In genomic region chr6:71060116-71060515, GRCm38 (mm10) we compare ENCODE assay signal across 14 mouse cellular contexts.
DNase-seq lines count a peak whose midpoint lies in the region; ATAC-seq and TF ChIP-seq lines count a peak whose summit lies in the region.
"Had no signal": no experiment of that assay in that cellular context is flagged by ENCODE, and none has a peak within 500 bp of the region (broad histone marks: within the 10 kb centered on the region; RNA-seq: fewer than 3 reads in every experiment).

No protein-coding gene starts in this region.

- H3ac ChIP-seq in C2C12 (ENCODE audit: control insufficient read depth, insufficient read length, low read depth) = no peak overlapping the region

- 63% methylated on average over 7 of the region's 7 CpGs for WGBS in hindbrain, postnatal 0 days
- 71% methylated on average over 7 of the region's 7 CpGs for WGBS in hindbrain, embryonic 12.5 days

- no peak overlapping the region for H3K4me3 ChIP-seq in hindbrain, postnatal 0 days (ENCODE audit: low read length)
- no peak overlapping the region for H3K4me3 ChIP-seq in hindbrain, embryonic 12.5 days
- H3K4me3 ChIP-seq in C2C12 (ENCODE audit: insufficient read depth, poor library complexity, severe bottlenecking) = no peak overlapping the region
- H3K4me3 ChIP-seq: embryonic facial prominence, embryonic 12.5 days; heart, embryonic 15.5 days; midbrain, embryonic 12.5 days; neural tube, embryonic 15.5 days had no signal

- no peak overlapping the region for H3K4me2 ChIP-seq in hindbrain, postnatal 0 days (ENCODE audit: low read depth, low read length)
- H3K4me2 ChIP-seq in hindbrain, embryonic 12.5 days (replicated peaks) = no peak overlapping the region
- H3K4me2 ChIP-seq: embryonic facial prominence, embryonic 12.5 days; heart, embryonic 15.5 days; midbrain, embryonic 12.5 days; neural tube, embryonic 15.5 days had no signal

- peak; percentile 44 for DNase-seq in hindbrain, postnatal 0 days (ENCODE audit: low spot score)
- peak; percentile 19 for DNase-seq in adrenal gland, adult 8-10 months
- no peak for DNase-seq in left cerebral cortex, postnatal 25 days (ENCODE audit: low spot score in 2 of 2)
- DNase-seq: liver; spleen, adult 18-20 months had no signal

- no peaks in the 10 kb centered on the region for H3K36me3 ChIP-seq in hindbrain, postnatal 0 days (ENCODE audit: insufficient read depth, low read length)
- H3K36me3 ChIP-seq in hindbrain, embryonic 12.5 days = no peaks in the 10 kb centered on the region
- H3K36me3 ChIP-seq in C2C12 (ENCODE audit: control insufficient read depth, insufficient read depth) = no peaks in the 10 kb centered on the region
- H3K36me3 ChIP-seq: embryonic facial prominence, embryonic 12.5 days; heart, embryonic 15.5 days; midbrain, embryonic 12.5 days; neural tube, embryonic 15.5 days had no signal

- no peaks in the 10 kb centered on the region for H3K79me2 ChIP-seq in C2C12 (ENCODE audit: control insufficient read depth, insufficient read depth)

- TF ChIP-seq CTCF in hindbrain, postnatal 0 days (IDR thresholded peaks at IDR 0.05; ENCODE audit: low read depth) = no peak
- no peak for TF ChIP-seq CTCF in C2C12 (IDR thresholded peaks at IDR 0.05; ENCODE audit: control insufficient read depth, insufficient read depth, insufficient read length)

- no peaks in the 10 kb centered on the region for H3K9me3 ChIP-seq in hindbrain, postnatal 0 days (ENCODE audit: low read length)
- no peaks in the 10 kb centered on the region for H3K9me3 ChIP-seq in hindbrain, embryonic 12.5 days (replicated peaks)
- H3K9me3 ChIP-seq: embryonic facial prominence, embryonic 12.5 days; heart, embryonic 15.5 days; midbrain, embryonic 12.5 days; neural tube, embryonic 15.5 days had no signal

- intact Hi-C loops in left cerebral cortex, postnatal 25 days (cut with DNase I) = no loop called here

- H3K27me3 ChIP-seq in hindbrain, postnatal 0 days (ENCODE audit: insufficient read depth, low read length) = no peaks in the 10 kb centered on the region
- H3K27me3 ChIP-seq in hindbrain, embryonic 12.5 days = no peaks in the 10 kb centered on the region
- no peaks in the 10 kb centered on the region for H3K27me3 ChIP-seq in C2C12 (ENCODE audit: control insufficient read depth, insufficient read depth, insufficient read length)
- H3K27me3 ChIP-seq: heart, embryonic 15.5 days; neural tube, embryonic 15.5 days had no signal

- no peak overlapping the region for H3K27ac ChIP-seq in hindbrain, postnatal 0 days
- H3K27ac ChIP-seq in hindbrain, embryonic 12.5 days = no peak overlapping the region
- H3K27ac ChIP-seq: embryonic facial prominence, embryonic 12.5 days; heart, embryonic 15.5 days; midbrain, embryonic 12.5 days; neural tube, embryonic 15.5 days had no signal

- H3K4me1 ChIP-seq in hindbrain, postnatal 0 days (ENCODE audit: insufficient read depth, low read length) = no peaks in the 10 kb centered on the region
- H3K4me1 ChIP-seq in hindbrain, embryonic 12.5 days = no peaks in the 10 kb centered on the region
- H3K4me1 ChIP-seq: embryonic facial prominence, embryonic 12.5 days; heart, embryonic 15.5 days; neural tube, embryonic 15.5 days had no signal

- ATAC-seq in hindbrain, postnatal 0 days = peak; percentile 72
- ATAC-seq in hindbrain, embryonic 12.5 days (ENCODE audit: low FRiP score) = no peak
- ATAC-seq in hematopoietic stem cell, adult 5-6 weeks (replicated peaks in 1 of 2; ENCODE audit: insufficient read depth in 1 of 2, low FRiP score in 2 of 2, low TSS enrichment in 1 of 2, low read depth in 1 of 2, poor library complexity in 2 of 2, severe bottlenecking in 2 of 2) = peak; percentile 14 to 37; a peak in 2 of 4 replicates
- no peak for ATAC-seq in megakaryocyte-erythroid progenitor cell, adult 5-6 weeks (replicated peaks; ENCODE audit: low FRiP score, low TSS enrichment, poor library complexity, severe bottlenecking)
- ATAC-seq: inflammation-experienced regulatory T-cells, adult 6 months had no signal

- H3K79me3 ChIP-seq in C2C12 (ENCODE audit: low read depth) = no peaks in the 10 kb centered on the region

- no peak overlapping the region for H3K9ac ChIP-seq in hindbrain, postnatal 0 days (replicated peaks; ENCODE audit: low read length)
- no peak overlapping the region for H3K9ac ChIP-seq in hindbrain, embryonic 12.5 days
- H3K9ac ChIP-seq: embryonic facial prominence, embryonic 12.5 days; heart, embryonic 15.5 days; midbrain, embryonic 12.5 days; neural tube, embryonic 15.5 days had no signal

TF ChIP-seq in C2C12, 6 proteins besides CTCF, POLR2A, EP300 and RAD21:
- peak; percentile 74 for TF ChIP-seq CEBPB (IDR thresholded peaks at IDR 0.05; ENCODE audit: low read depth)
- no peak for TF ChIP-seq MYOD1 (IDR thresholded peaks at IDR 0.05; ENCODE audit: control insufficient read depth, insufficient read length, low read depth)

Comparison
In these comparisons a context has a peak if more than half of its experiments do, and no peak if none do; other contexts are left out.
1. ATAC-seq: peak in hindbrain, postnatal 0 days (single experiment) and hematopoietic stem cell, adult 5-6 weeks (2 of 2); none in hindbrain, embryonic 12.5 days (single experiment) and megakaryocyte-erythroid progenitor cell, adult 5-6 weeks (single experiment).
2. DNase-seq: peak in hindbrain, postnatal 0 days (single experiment) and adrenal gland, adult 8-10 months (single experiment); none in left cerebral cortex, postnatal 25 days (0 of 2).